Mouse (Mus musculus): ENCODE measurements around the gene Bace2.

Bace2 gene

DNA sequence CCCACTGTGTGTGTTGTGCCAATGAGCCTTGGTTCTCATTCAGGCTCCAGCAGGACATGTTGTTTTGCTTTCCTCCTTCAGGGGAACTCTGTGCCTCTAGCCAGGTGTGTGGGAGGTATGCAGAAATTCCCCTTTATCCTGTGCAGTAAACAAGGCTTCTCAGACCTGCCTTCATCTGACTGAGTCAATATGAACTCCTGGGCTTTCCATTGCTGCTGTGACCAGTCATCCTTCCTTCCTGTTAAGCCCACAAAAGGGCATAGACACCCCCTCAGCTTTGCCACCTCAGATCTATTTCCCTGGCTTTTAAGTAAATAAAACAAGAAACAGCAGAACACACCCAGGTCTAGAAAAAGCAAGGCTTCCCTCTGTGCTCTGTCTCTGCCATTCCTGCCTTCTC, 45.2 kb downstream of the Bace2 start:
- no peak for DNase-seq (ENCODE audit: low spot score in 2 of 2)

GRCm38 (mm10) chr16:97402213-97402785, 45.8 kb downstream of the Bace2 start:
- DNase-seq (ENCODE audit: low spot score in 2 of 2), result no peak

GRCm38 (mm10) chr16:97405476-97406012, 49.0 kb downstream of the Bace2 start:
- DNase-seq (ENCODE audit: low spot score in 2 of 2), result no peak

DNA sequence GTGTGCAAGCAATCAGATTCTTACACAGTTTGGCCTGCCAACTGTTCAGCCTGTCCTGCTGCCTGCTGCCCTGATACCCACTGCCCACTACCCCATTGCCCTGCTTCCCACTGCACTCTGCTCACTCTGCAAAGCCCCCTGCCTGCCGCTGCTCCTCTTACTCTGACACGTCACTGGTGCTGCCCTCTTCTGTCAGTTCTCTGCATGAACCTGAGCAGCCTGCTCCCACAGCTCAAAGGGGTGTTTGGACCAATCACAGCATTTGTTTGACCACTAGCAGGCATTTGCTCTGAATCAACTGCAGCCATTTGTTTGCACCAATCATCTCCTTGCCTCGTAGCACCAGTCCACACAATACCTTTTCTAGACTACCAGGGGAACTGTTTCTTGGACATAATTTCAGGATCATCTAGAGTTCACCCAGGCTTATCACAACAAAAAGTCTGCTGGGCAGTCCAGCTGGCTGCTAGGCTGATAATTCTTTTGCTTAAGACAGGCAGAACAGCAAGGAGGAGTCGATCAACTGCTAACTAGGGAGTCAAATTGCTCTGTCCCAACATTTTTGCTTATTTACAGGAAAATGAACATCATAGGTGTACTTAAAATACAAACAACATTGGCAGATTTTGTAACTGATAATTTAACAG, 61.5 kb downstream of the Bace2 start:
- DNase-seq (ENCODE audit: low spot score in 2 of 2), result peak; percentile 44 to 47

DNA sequence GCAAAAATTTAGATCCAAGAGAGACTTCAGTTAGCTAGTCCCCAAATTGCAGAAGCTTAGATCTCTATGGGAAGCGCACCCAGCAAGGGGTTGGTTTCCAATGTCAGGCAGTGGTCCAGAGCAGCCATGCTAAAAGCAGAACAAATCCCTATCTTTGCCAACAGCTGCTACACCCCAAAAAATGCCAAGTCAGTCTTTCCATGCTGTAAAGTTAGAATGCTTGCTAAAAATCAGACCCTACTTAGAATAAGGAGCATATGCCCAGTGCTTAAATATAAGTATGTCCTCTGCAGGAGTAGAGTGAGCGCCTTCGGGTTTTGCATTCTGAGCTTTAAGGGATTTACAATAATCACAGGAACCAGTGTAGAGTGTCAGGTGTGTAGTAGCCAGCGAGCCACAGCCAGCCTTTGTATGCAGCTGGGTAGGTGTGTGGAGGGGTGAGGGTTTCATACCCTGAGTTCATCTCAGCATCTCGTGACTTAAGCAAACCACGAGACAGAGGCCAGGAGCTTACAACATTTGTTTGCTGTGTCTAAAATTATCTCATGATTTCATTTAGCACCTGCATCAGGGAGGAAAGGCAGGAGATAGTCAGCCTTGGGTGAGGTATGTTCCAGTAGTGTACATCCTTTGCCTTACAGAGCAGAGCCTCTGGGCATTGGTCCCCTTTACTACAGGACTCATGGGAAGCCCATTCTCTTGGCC, 62.4 kb downstream of the Bace2 start:
- no peak for DNase-seq (ENCODE audit: low spot score in 2 of 2)

DNA sequence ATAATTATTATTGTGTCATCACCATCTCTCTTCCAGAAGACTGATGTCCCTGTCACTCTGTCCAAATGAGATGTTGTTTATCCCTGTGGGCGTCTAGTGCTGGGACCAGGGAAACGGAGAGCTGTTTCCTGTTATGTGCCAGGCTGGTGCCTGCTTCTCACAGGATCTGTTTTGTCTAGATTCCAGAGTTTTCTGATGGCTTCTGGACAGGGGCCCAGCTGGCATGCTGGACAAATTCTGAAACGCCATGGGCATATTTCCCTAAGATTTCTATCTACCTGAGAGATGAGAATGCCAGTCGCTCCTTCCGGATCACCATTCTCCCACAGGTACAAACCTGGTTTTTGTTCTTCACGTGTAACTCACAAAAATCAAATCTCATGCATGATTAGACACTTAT, 65.1 kb downstream of the Bace2 start:
- no peak for DNase-seq (ENCODE audit: low spot score in 2 of 2)

- DNase-seq (ENCODE audit: low spot score in 2 of 2), result no peak
Measured at GRCm38 (mm10) chr16:97423627-97424026, 67.1 kb downstream of the Bace2 start.

GRCm38 (mm10) chr16:97428026-97428425, 71.5 kb downstream of the Bace2 start:
- DNase-seq (ENCODE audit: low spot score in 2 of 2), result no peak

GRCm38 (mm10) chr16:97430091-97430490, 73.5 kb downstream of the Bace2 start:
- no peak for DNase-seq (ENCODE audit: low spot score in 2 of 2)

- peak; percentile 45 to 53 for DNase-seq (ENCODE audit: low spot score in 2 of 2)
Measured at GRCm38 (mm10) chr16:97431328-97431727, 74.8 kb downstream of the Bace2 start.

DNA sequence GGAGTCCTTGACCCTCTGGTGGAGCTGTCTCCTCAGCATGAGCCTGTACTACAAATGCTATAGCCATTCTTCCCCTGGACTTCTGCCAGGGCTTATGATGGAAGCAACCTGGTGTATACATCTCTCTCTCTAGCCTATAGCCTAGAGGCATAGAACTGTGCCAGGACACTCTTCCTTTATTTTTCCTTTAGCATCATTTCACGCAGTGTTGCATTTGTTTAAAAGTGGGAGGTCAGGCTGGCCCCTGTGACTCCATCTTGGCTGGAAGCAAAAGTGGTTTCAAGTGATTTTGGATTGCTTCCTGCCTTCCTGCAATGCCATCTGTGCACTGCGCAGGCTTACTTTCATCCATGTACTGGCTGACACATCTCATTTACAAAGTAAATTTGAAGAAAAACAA, 77.7 kb downstream of the Bace2 start:
- no peak for DNase-seq (ENCODE audit: low spot score in 2 of 2)

DNA sequence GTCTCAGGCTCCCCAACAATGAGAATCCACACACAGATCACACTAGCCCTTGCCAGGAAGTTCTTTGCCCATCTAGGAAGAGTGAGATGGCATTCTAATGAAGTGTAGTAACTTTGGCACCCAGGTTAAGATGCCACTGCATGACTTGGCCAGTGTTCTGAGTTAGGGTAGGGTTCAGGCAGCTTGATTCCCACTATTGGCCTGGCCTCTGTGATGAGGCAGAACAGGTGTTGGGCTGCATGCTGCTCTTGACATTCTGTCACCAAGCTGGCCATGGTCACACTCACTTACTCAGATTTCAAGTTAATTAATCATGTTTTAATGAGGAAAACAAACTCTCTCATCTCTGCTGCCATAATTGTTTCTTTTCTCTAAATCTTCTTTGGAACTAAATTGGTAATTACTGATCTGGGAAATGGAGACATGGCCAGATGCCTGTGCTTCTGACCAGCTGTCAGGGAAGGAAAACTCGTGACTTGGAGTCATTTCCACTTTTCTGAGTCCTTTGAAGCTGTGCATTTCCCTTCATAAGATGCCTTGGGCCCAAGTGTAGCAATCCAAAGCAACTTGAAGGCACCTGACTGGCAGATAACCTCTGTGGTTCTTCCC, 81.0 kb downstream of the Bace2 start:
- no peak for DNase-seq (ENCODE audit: low spot score in 2 of 2)

DNA sequence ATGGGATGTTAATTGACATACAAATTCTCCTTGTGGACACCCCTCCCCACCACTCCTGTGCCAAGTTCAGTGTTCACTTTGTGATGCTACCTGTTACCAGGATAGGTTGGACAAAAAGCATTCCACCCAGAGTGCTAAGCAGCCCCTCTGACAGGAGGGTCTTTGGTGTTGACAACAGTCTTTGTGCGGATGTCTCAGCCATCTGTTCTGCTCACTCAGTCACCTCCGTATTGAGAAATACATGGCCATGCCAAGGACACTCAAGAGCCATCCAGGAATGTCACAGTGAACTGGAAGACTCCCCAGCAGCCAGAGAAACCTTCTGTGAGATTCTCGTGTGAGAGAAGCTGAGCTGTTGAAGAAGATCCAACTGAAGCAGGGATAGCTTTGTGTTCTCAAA, 81.6 kb downstream of the Bace2 start:
- no peak for DNase-seq (ENCODE audit: low spot score in 2 of 2)

DNA sequence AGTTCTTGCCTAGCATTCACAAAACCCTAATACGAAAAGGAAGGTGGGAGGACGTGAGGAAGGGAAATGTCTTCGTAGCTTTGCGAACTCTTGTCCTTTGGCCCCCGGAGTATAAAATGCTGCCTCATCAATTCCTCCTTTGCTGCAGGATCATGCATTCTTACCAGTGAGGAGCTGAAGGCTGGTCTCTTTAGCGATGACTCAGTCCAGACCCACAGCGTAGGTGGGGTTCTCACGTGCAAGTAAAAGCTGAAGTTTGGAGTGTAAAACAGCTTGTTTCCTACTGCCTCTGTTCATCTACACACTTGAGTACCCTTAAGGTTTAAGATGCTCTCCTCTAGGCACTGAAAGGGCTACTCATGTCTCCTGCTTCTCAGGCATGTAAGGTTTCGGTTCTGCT, 85.4 kb downstream of the Bace2 start:
- DNase-seq (ENCODE audit: low spot score in 2 of 2), result peak; percentile 61 to 72

DNA sequence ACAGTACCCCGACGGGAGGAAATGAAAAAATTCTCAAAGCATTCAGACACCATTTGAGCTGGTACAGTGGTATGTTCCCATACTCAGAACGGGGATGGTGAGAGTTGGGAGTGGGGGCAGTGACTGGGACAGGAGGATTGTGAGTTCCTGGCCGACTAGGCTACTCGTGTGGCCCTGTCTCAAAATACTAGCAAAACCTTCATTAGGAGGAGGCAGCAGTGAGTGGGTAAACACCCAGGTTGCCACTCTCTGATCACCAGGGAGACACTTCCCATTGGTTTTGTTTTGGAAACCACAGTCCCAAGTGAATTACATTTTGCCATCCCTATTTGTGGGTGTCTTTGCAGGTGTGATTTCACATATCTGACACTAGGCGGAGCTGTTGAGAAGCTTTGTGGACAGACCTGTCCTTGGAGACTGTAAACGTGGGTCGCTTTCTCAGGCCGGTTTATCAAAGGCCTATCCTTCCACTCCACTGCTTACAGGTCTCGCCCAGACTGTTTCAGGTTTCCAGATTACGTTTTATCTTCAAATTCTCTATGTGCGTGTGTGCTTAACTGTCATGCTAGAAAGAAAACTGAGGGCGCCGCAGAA, 87.2 kb downstream of the Bace2 start:
- peak in 1 of 2 experiments; percentile 44 for DNase-seq (ENCODE audit: low spot score in 2 of 2)

- DNase-seq (ENCODE audit: low spot score in 2 of 2), result no peak
Measured at GRCm38 (mm10) chr16:97447386-97447785, 90.8 kb downstream of the Bace2 start.

DNA sequence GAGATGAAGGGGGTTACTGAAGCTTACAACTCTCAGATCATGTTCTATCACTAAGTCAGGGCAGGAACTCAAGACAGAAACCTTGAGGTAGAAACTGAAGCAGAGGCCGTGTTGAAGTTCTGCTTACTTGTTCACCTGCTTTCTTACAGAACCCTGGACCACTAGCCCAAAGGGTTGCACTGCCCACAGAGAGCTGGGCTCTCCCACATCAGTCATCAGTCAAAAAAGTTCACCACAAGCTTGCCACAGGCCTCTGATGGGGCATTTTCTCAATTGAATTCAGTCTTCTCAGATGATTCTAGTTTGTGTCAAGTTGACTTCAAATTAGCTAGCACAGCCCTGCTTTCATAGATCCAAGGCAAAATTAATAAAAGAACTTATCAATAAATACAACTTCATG, 103.3 kb downstream of the Bace2 start:
- DNase-seq (ENCODE audit: low spot score in 2 of 2), result no peak

DNA sequence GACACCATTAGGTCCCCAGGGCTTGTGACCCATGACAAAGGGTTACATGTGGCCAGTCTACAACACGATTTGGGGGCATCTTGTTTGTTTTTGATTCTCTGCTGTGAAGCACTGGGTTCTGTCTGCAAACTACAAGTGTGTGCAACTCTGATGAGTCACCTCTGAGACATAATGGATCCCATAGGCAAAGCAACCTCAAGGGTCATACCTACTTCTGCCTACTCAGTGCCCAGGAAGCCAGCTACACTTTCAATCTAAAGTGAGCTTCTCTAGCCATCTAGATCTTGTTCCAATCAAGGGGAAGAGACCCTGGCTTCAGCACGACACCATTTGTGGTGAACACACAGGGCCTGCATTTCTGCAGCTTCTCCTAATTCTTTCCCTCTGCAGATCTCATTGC, 104.7 kb downstream of the Bace2 start:
- no peak for DNase-seq (ENCODE audit: low spot score in 2 of 2)

DNA sequence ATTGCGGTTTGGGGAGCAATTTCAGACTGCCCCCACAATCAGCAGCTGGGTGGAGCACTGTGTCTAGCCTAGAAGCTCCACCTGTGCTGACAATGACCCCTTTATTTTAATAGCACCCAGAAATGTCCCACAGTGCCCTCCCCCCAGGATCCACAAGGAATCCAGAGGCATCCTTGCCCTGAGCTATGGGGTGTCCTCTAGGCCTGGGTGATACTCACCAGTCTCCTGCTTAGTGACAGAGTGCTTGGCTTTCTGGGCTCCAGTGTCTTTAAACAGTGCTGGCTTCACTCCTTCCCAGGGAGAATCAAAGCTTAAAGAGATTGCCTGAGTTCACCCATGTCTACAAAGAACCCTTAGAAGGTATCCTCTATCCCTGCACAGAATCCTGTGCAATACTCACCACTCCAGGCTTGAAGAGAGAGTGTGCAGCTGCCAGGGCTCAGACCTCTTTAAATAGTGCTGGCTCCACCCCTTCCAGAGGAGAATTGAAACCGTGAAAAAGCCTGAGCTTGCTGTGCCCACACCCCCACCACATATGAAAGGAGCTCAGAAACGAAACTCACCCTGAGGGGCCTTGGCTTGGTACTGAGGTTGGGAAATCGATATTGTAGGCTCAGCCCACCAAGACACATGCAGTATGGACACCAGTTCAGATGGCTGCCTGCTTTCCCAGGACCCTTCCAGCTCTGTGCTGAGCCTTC, 106.1 kb downstream of the Bace2 start, which contains the start of gene Mx1:
TSS of gene Mx1 (minus strand) at position 427 of the 701 bp plus-strand sequence.
- no peak for DNase-seq (ENCODE audit: low spot score in 2 of 2)

- DNase-seq (ENCODE audit: low spot score in 2 of 2), result no peak
Measured at GRCm38 (mm10) chr16:97466182-97466957, 109.8 kb downstream of the Bace2 start.

DNA sequence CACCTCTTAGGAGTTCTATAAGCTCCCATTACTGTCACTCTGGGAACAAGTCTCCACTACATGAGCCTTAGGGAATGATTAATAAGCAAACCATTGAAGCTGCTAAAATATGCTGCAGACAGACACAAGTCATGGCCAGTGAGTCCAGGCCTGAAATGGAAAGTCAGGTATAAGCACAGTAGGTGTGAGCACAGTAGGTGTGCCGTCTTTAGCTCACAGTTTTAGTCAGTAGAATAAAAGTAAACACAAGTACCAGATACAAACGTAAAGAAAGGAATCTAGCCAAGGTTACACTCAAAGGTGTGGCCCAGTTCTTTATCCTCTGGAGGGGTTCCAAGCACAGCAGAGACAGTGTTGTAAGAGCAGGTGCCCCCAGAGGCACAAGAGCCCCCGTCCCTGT, 110.9 kb downstream of the Bace2 start:
- DNase-seq (ENCODE audit: low spot score in 2 of 2), result no peak
